14 mouse cellular contexts compared by ENCODE assay signal in genomic region chr17:6000864-6001319, GRCm38 (mm10). TPM values are rescaled to one million over a fixed set of nuclear protein-coding genes. Genes with fewer than 3 reads are reported as not detected.
DNase-seq lines count a peak whose midpoint lies in the region; ATAC-seq and TF ChIP-seq lines count a peak whose summit lies in the region.
"Had no signal": no experiment of that assay in that cellular context is flagged by ENCODE, and none has a peak within 500 bp of the region (broad histone marks: within the 10 kb centered on the region; RNA-seq: fewer than 3 reads in every experiment).

No protein-coding gene starts in this region.

- no peaks in the 10 kb centered on the region for H3K27me3 ChIP-seq in heart, adult 2 months (ENCODE audit: control insufficient read depth, insufficient read depth, low read length)
- H3K27me3 ChIP-seq in heart, embryonic 12.5 days (replicated peaks) = no peaks in the 10 kb centered on the region
- no peaks in the 10 kb centered on the region for H3K27me3 ChIP-seq in testis, adult 2 months (ENCODE audit: control insufficient read depth, insufficient read depth, low read length)
- H3K27me3 ChIP-seq in midbrain, embryonic 14.5 days (ENCODE audit: control insufficient read depth, insufficient read depth, low read length) = no peaks in the 10 kb centered on the region
- H3K27me3 ChIP-seq: hindbrain, embryonic 13.5 days; midbrain, embryonic 15.5 days; neural tube, embryonic 13.5 days had no signal

- TF ChIP-seq EP300 in heart, adult 2 months (IDR thresholded peaks at IDR 0.05; ENCODE audit: insufficient read depth, low read depth, low read length) = no peak

- H3K9me3 ChIP-seq in heart, embryonic 12.5 days (replicated peaks) = no peaks in the 10 kb centered on the region
- no peaks in the 10 kb centered on the region for H3K9me3 ChIP-seq in midbrain, embryonic 14.5 days (ENCODE audit: control insufficient read depth, low read length)
- H3K9me3 ChIP-seq: hindbrain, embryonic 13.5 days; midbrain, embryonic 15.5 days had no signal

- TF ChIP-seq POLR2A in heart, adult 2 months (IDR thresholded peaks at IDR 0.05; ENCODE audit: insufficient read depth, low read depth, low read length) = no peak
- TF ChIP-seq POLR2A in testis, adult 2 months (IDR thresholded peaks at IDR 0.05; ENCODE audit: control insufficient read depth, low read depth, low read length) = no peak

- peak overlapping the region; percentile 14; the same call in 1 of the 2 replicates for H3K9ac ChIP-seq in heart, adult 2 months (ENCODE audit: low read depth, low read length)
- H3K9ac ChIP-seq in heart, embryonic 12.5 days = no peak overlapping the region
- no peak overlapping the region for H3K9ac ChIP-seq in midbrain, embryonic 14.5 days (replicated peaks; ENCODE audit: low read length)
- H3K9ac ChIP-seq: hindbrain, embryonic 13.5 days; midbrain, embryonic 15.5 days; neural tube, embryonic 13.5 days had no signal

- no peak overlapping the region for H3K4me2 ChIP-seq in heart, embryonic 12.5 days
- H3K4me2 ChIP-seq in midbrain, embryonic 14.5 days (ENCODE audit: low read length) = no peak overlapping the region
- H3K4me2 ChIP-seq: hindbrain, embryonic 13.5 days; midbrain, embryonic 15.5 days; neural tube, embryonic 13.5 days had no signal

- H3K4me1 ChIP-seq in heart, adult 2 months (ENCODE audit: control insufficient read depth, insufficient read depth, low read length) = peaks cover 36% of the 10 kb centered on the region
- H3K4me1 ChIP-seq in heart, embryonic 12.5 days (replicated peaks) = peaks cover 76% of the 10 kb centered on the region
- H3K4me1 ChIP-seq in testis, adult 2 months (ENCODE audit: control insufficient read depth, insufficient read depth, low read length) = peaks cover 18% of the 10 kb centered on the region
- 0 out of 2 replicates have a peak, but pooled peaks cover 3% of the 10 kb centered on the region for H3K4me1 ChIP-seq in midbrain, embryonic 14.5 days (ENCODE audit: control insufficient read depth, insufficient read depth, low read length)

- no peak overlapping the region for H3K4me3 ChIP-seq in heart, adult 2 months
- H3K4me3 ChIP-seq in heart, embryonic 12.5 days = no peak overlapping the region
- H3K4me3 ChIP-seq in testis, adult 2 months (ENCODE audit: control insufficient read depth, low read depth, low read length) = no peak overlapping the region
- no peak overlapping the region for H3K4me3 ChIP-seq in midbrain, embryonic 14.5 days (replicated peaks; ENCODE audit: low read depth, low read length)
- H3K4me3 ChIP-seq: hindbrain, embryonic 13.5 days; midbrain, embryonic 15.5 days; neural tube, embryonic 13.5 days had no signal

- no peak for ATAC-seq in heart, embryonic 12.5 days (ENCODE audit: insufficient number of reproducible peaks, low FRiP score)
- no peak for ATAC-seq in CD4-positive, CD25-positive, alpha-beta regulatory T cell, adult 4 months
- no peak for ATAC-seq in midbrain, embryonic 14.5 days (ENCODE audit: low FRiP score, low TSS enrichment)
- ATAC-seq: midbrain, embryonic 15.5 days had no signal

- H3K27ac ChIP-seq in heart, adult 2 months = peak overlapping the region; percentile 11
- H3K27ac ChIP-seq in heart, embryonic 12.5 days (ENCODE audit: poor library complexity, severe bottlenecking) = no peak overlapping the region
- H3K27ac ChIP-seq in testis, adult 2 months (ENCODE audit: control insufficient read depth, insufficient read depth, low read depth, low read length) = peak overlapping the region; percentile 14
- H3K27ac ChIP-seq in midbrain, embryonic 14.5 days (replicated peaks; ENCODE audit: low read depth, low read length) = no peak overlapping the region
- H3K27ac ChIP-seq: hindbrain, embryonic 13.5 days; kidney, postnatal 0 days; midbrain, embryonic 15.5 days; neural tube, embryonic 13.5 days had no signal

- intact Hi-C loops in heart, adult 2 months (cut with DNase I) = no loop called here

- no peak for TF ChIP-seq CTCF in heart, adult 2 months (IDR thresholded peaks at IDR 0.05)
- no peak for TF ChIP-seq CTCF in testis, adult 2 months (IDR thresholded peaks at IDR 0.05; ENCODE audit: control insufficient read depth, insufficient read depth, insufficient replicate concordance, low read depth, low read length)

- H3K36me3 ChIP-seq in heart, adult 2 months (ENCODE audit: control insufficient read depth, insufficient read depth, low read length) = peaks cover 12% of the 10 kb centered on the region
- 0 out of 2 replicates have a peak, but pooled peaks cover 3% of the 10 kb centered on the region for H3K36me3 ChIP-seq in heart, embryonic 12.5 days
- H3K36me3 ChIP-seq in testis, adult 2 months (ENCODE audit: control insufficient read depth, insufficient read depth, low read length) = no peaks in the 10 kb centered on the region
- H3K36me3 ChIP-seq in midbrain, embryonic 14.5 days (ENCODE audit: control insufficient read depth, insufficient read depth, low read length) = no peaks in the 10 kb centered on the region
- H3K36me3 ChIP-seq: hindbrain, embryonic 13.5 days; midbrain, embryonic 15.5 days; neural tube, embryonic 13.5 days had no signal

- peak in 1 of 2 experiments; percentile 73 for DNase-seq in heart, adult 2 months
- DNase-seq in testis, postnatal 14 days (ENCODE audit: low spot score) = no peak
- DNase-seq in cerebellum, adult 9-11 months = peak; percentile 91
- no peak for DNase-seq in midbrain, embryonic 14.5 days
- no peak for DNase-seq in layer of hippocampus, postnatal 36 days
- DNase-seq: lung, postnatal 10 days; thymus, postnatal 4 days had no signal

- WGBS in heart, adult 2 months = 58% methylated on average over 8 of the region's 8 CpGs
- WGBS in heart, embryonic 12.5 days = 84% methylated on average over 8 of the region's 8 CpGs
- WGBS in midbrain, embryonic 14.5 days = 87% methylated on average over 8 of the region's 8 CpGs

- no peaks in the 10 kb centered on the region for H3K79me2 ChIP-seq in heart, adult 2 months (replicated peaks; ENCODE audit: control insufficient read depth, insufficient read depth, low read length)

RNA-seq across cellular contexts. Expression of gene Synj2, which starts 59.8 kb away (rescaled TPM):
- total RNA-seq in heart, adult 2 months (2021) = 10 to 100 TPM; 43.7 to 58.1 TPM
- polyA plus RNA-seq in heart, adult 2 months (2012; rRNA removed) = 21.2 and 25.8 TPM in 2 replicates
- 3.8 and 3.9 TPM in 2 replicates for polyA plus RNA-seq in heart, embryonic 12.5 days (2016; fragmentation: Nextera tagmentation; extraction: Ambion mirVana)
- polyA plus RNA-seq in testis, adult 2 months (2012; rRNA removed) = 29.1 and 32.9 TPM in 2 replicates
- 10 to 100 TPM; 11.3 to 19.9 TPM for polyA plus RNA-seq in CD4-positive, CD25-positive, alpha-beta regulatory T cell, adult 4 months (2017; shearing (Covaris generic))
- polyA plus RNA-seq in midbrain, embryonic 14.5 days (2014; fragmentation: Nextera tagmentation; extraction: Ambion mirVana) = 0.57 and 1.2 TPM in 2 replicates
- 10 to 100 TPM; 64.0 to 66.9 TPM for total RNA-seq in layer of hippocampus, postnatal 36 days (2021)

Comparison
In these comparisons a context has a peak if more than half of its experiments do, and no peak if none do; other contexts are left out.
1. H3K27ac ChIP-seq: peak in heart, adult 2 months (single experiment) and testis, adult 2 months (single experiment); none in heart, embryonic 12.5 days (single experiment) and midbrain, embryonic 14.5 days (single experiment).